ENCODE assay signal across 30 mouse cellular contexts in genomic region chr15:62808087-62808808, GRCm38 (mm10).
"Had no signal": no experiment of that assay in that cellular context is flagged by ENCODE, and none has a peak within 500 bp of the region (broad histone marks: within the 10 kb centered on the region; RNA-seq: fewer than 3 reads in every experiment).

No protein-coding gene starts in this region.

- H3K9me3 ChIP-seq: heart, embryonic 12.5 days; heart, embryonic 13.5 days; heart, embryonic 15.5 days; hindbrain, embryonic 10.5 days; hindbrain, embryonic 12.5 days; hindbrain, embryonic 13.5 days; hindbrain, embryonic 15.5 days; intestine, embryonic 15.5 days; kidney, embryonic 15.5 days had no signal

- H3K4me3 ChIP-seq: heart, embryonic 12.5 days; heart, embryonic 13.5 days; heart, embryonic 15.5 days; hindbrain, embryonic 10.5 days; hindbrain, embryonic 12.5 days; hindbrain, embryonic 13.5 days; hindbrain, embryonic 15.5 days; intestine, embryonic 15.5 days; kidney, embryonic 15.5 days; layer of hippocampus, adult 2 months; left cerebral cortex, adult 2 months had no signal

- H3K4me1 ChIP-seq: heart, embryonic 12.5 days; heart, embryonic 13.5 days; heart, embryonic 15.5 days; hindbrain, embryonic 10.5 days; hindbrain, embryonic 12.5 days; hindbrain, embryonic 13.5 days; hindbrain, embryonic 15.5 days; intestine, embryonic 15.5 days; kidney, embryonic 15.5 days had no signal

- H3K27me3 ChIP-seq: heart, embryonic 12.5 days; heart, embryonic 13.5 days; heart, embryonic 15.5 days; hindbrain, embryonic 12.5 days; hindbrain, embryonic 13.5 days; hindbrain, embryonic 15.5 days; intestine, embryonic 15.5 days; kidney, embryonic 15.5 days had no signal

- H3K36me3 ChIP-seq: heart, embryonic 12.5 days; heart, embryonic 13.5 days; heart, embryonic 15.5 days; hindbrain, embryonic 10.5 days; hindbrain, embryonic 12.5 days; hindbrain, embryonic 13.5 days; hindbrain, embryonic 15.5 days; intestine, embryonic 15.5 days; kidney, embryonic 15.5 days had no signal

- H3K27ac ChIP-seq: heart, embryonic 13.5 days; heart, embryonic 15.5 days; hindbrain, embryonic 10.5 days; hindbrain, embryonic 12.5 days; hindbrain, embryonic 13.5 days; hindbrain, embryonic 14.5 days; hindbrain, embryonic 15.5 days; hindbrain, postnatal 0 days; intestine, embryonic 15.5 days; kidney, embryonic 15.5 days; kidney, postnatal 0 days; layer of hippocampus, adult 2 months; left cerebral cortex, adult 2 months had no signal

- H3K9ac ChIP-seq: heart, embryonic 12.5 days; heart, embryonic 13.5 days; heart, embryonic 15.5 days; hindbrain, embryonic 12.5 days; hindbrain, embryonic 13.5 days; hindbrain, embryonic 14.5 days; hindbrain, embryonic 15.5 days; intestine, embryonic 15.5 days; kidney, embryonic 15.5 days had no signal

- DNase-seq: heart, postnatal 10 days; heart, postnatal 14 days; heart, postnatal 36 days; heart, postnatal 4 days; kidney, adult 11 months; kidney, adult 18-20 months; kidney, adult 2 months; kidney, adult 8-10 months; kidney, adult 9 months; kidney, postnatal 10 days; kidney, postnatal 14 days; kidney, postnatal 25 days; kidney, postnatal 36 days; kidney, postnatal 4 days; layer of hippocampus, adult 9-11 months; layer of hippocampus, postnatal 36 days had no signal

- H3K4me2 ChIP-seq: heart, embryonic 12.5 days; heart, embryonic 13.5 days; heart, embryonic 15.5 days; hindbrain, embryonic 12.5 days; hindbrain, embryonic 13.5 days; hindbrain, embryonic 14.5 days; hindbrain, embryonic 15.5 days; intestine, embryonic 15.5 days; kidney, embryonic 15.5 days had no signal
